Mouse (Mus musculus) embryonic facial prominence, embryonic 15.5 days (tissue): ENCODE measurements around the gene Clcn3. TPM values are rescaled to one million over a fixed set of nuclear protein-coding genes. Genes with fewer than 3 reads are reported as not detected.

Experiments
- ATAC-seq: fragments of 200-750 bp; cut with Nextera tagmentation; 2 replicates; pipeline ENCODE4 v1.8.0; 2017; ENCODE audit warnings: low read depth, moderate TSS enrichment; ENCODE audit not compliant: insufficient number of reproducible peaks, low FRiP score, low TSS enrichment
- H3K27ac ChIP-seq: fragments of 300-500 bp; sonication (generic); replicated peaks from 2 replicates; pipeline ENCODE4 v1.5.1; 2015; ENCODE audit warnings: mild to moderate bottlenecking, inconsistent platforms
- H3K27me3 ChIP-seq: fragments of 300-500 bp; sonication (generic); 2 replicates; pipeline ENCODE4 v1.6.1; 2015; ENCODE audit warnings: inconsistent platforms
- H3K36me3 ChIP-seq: fragments of 300-500 bp; sonication (generic); 2 replicates; pipeline ENCODE4 v1.6.1; 2015; ENCODE audit warnings: mild to moderate bottlenecking, inconsistent platforms
- H3K4me1 ChIP-seq: fragments of 300-500 bp; sonication (generic); 2 replicates; pipeline ENCODE4 v1.6.1; 2015; ENCODE audit warnings: inconsistent platforms
- H3K4me2 ChIP-seq: fragments of 300-500 bp; sonication (generic); replicated peaks from 2 replicates; pipeline ENCODE4 v1.6.1; 2015; ENCODE audit warnings: mild to moderate bottlenecking, inconsistent platforms
- H3K4me3 ChIP-seq: fragments of 300-500 bp; sonication (generic); replicated peaks from 2 replicates; pipeline ENCODE4 v1.5.1; 2015; ENCODE audit warnings: mild to moderate bottlenecking, inconsistent platforms
- H3K9ac ChIP-seq: fragments of 300-500 bp; sonication (generic); 2 replicates; pipeline ENCODE4 v1.6.1; 2015; ENCODE audit warnings: inconsistent platforms
- H3K9me3 ChIP-seq: fragments of 300-500 bp; sonication (generic); replicated peaks from 2 replicates; pipeline ENCODE4 v1.6.1; 2016; ENCODE audit warnings: inconsistent platforms
- WGBS: fragments of 180-500 bp; shearing (Covaris S2); methylation state at CpG from one replicate; pipeline ENCODE4 v1.1.7; 2015; 5-methylcytosine and 5-hydroxymethylcytosine counted together
- polyA plus RNA-seq: library from polyadenylated mRNA; unstranded; fragments of >200 nt; fragmentation: Nextera tagmentation; extraction: Ambion mirVana; gene quantifications from 2 replicates; pipeline ENCODE4 v1.2.1, GENCODE M21; 2015

The Clcn3 gene
- polyA plus RNA-seq, 1 experiment from 2014 or later = 17.3 TPM

- Histone ChIP-seq H3K9ac (no peak overlapping the region), H3K27me3 (no peaks in the 10 kb centered on the region), H3K4me2 (no peak overlapping the region), H3K4me1 (peaks cover 9% of the 10 kb centered on the region), H3K36me3 (no peaks in the 10 kb centered on the region), H3K27ac (no peak overlapping the region), H3K4me3 (no peak overlapping the region), H3K9me3 (no peaks in the 10 kb centered on the region)
- ATAC-seq = no peak
- WGBS = 85% methylated on average over 1 of the region's 1 CpGs
Observed at GRCm38 (mm10) chr8:60951757-60952156, 31.3 kb downstream of the Clcn3 start.

GRCm38 (mm10) chr8:60951271-60951670 is 31.8 kb downstream of the Clcn3 start:
- WGBS = 53% methylated on average over 4 of the region's 4 CpGs
- ATAC-seq = no peak

GRCm38 (mm10) chr8:60949859-60950258 is 33.2 kb downstream of the Clcn3 start:
- H3K9me3 ChIP-seq = no peaks in the 10 kb centered on the region
- no peak overlapping the region for H3K4me2 ChIP-seq
- no peak for ATAC-seq
- no peak overlapping the region for H3K9ac ChIP-seq
- no peaks in the 10 kb centered on the region for H3K36me3 ChIP-seq
- no peaks in the 10 kb centered on the region for H3K27me3 ChIP-seq
- peaks cover 9% of the 10 kb centered on the region for H3K4me1 ChIP-seq
- 74% methylated on average over 4 of the region's 4 CpGs for WGBS
- no peak overlapping the region for H3K4me3 ChIP-seq
- H3K27ac ChIP-seq = no peak overlapping the region

More at GRCm38 (mm10) chr8:60951271-60951670, 31.8 kb downstream of the Clcn3 start:
- Histone ChIP-seq H3K4me1 (peaks cover 9% of the 10 kb centered on the region), H3K36me3 (no peaks in the 10 kb centered on the region), H3K9ac (no peak overlapping the region), H3K27ac (no peak overlapping the region), H3K9me3 (no peaks in the 10 kb centered on the region), H3K4me3 (no peak overlapping the region), H3K27me3 (no peaks in the 10 kb centered on the region), H3K4me2 (no peak overlapping the region)

DNA sequence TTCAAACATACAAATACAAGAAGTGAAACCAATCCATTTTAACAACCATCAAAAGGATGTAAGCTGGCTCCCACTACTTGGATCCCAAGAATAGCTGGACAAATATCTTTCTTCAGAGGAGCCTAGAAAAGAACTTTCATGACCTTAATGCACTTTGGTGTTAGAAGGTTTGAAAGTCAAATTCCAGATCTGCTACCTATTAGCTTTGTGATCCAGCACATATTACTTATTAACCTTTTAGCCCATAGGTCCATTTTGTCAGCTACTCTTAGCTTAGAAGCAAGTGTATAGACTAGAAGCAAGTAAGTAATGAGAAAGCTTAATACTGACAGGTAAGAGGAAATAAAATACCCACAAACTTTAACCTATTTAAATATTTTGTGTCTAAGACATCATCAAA is 35.6 kb downstream of the Clcn3 start:
- Histone ChIP-seq H3K4me2 (no peak overlapping the region), H3K9ac (no peak overlapping the region), H3K4me1 (peaks cover 3% of the 10 kb centered on the region; the same call in 1 of the 2 replicates), H3K27me3 (no peaks in the 10 kb centered on the region), H3K27ac (no peak overlapping the region), H3K4me3 (no peak overlapping the region), H3K36me3 (no peaks in the 10 kb centered on the region), H3K9me3 (no peaks in the 10 kb centered on the region)
- no peak for ATAC-seq

- H3K27me3 ChIP-seq = no peaks in the 10 kb centered on the region
- no peaks in the 10 kb centered on the region for H3K9me3 ChIP-seq
- H3K4me3 ChIP-seq = no peak overlapping the region
- H3K27ac ChIP-seq = no peak overlapping the region
- H3K9ac ChIP-seq = no peak overlapping the region
- 98% methylated on average over 2 of the region's 2 CpGs for WGBS
- no peak for ATAC-seq
- no peaks in the 10 kb centered on the region for H3K36me3 ChIP-seq
- H3K4me2 ChIP-seq = no peak overlapping the region
- no peaks in the 10 kb centered on the region for H3K4me1 ChIP-seq
Observed at GRCm38 (mm10) chr8:60942867-60943266, 40.2 kb downstream of the Clcn3 start.

DNA sequence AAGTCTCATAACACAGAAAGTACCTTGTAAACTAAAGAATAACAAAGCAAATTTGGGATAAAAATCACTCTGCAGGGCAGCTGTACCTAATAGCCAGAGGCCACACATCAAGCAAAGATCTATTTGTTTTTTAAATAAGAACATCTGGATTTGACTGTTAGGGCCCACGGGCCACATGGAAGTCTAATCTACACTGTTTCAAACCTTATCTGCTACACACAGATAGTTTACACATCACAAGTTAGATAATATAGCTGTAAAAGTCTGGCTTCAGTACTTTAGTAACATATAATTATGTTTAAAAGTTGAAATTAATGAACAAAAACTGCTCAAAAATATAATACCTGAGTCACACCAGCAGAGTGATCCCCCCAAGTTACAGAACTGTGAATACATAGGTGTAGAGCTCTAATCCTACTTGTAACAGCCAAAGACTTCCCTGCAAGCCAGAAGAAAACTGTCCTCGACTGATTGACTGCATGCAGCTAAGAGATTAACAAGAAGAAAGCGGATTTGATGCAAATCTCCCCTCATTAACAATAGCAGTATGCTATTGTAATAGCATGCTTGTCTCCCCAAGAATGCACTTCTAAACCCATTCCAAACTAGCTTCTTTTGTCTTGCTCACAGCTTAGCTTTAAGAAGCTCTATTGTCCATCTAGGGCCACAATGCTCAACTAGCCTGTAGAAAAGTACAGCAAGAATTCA is 44.2 kb downstream of the Clcn3 start:
- Histone ChIP-seq H3K27me3 (no peaks in the 10 kb centered on the region), H3K9ac (no peak overlapping the region), H3K4me2 (no peak overlapping the region), H3K27ac (no peak overlapping the region), H3K9me3 (no peaks in the 10 kb centered on the region), H3K4me3 (no peak overlapping the region), H3K4me1 (no peaks in the 10 kb centered on the region), H3K36me3 (no peaks in the 10 kb centered on the region)
- ATAC-seq = no peak
- WGBS = 35% methylated on average over 3 of the region's 3 CpGs

DNA sequence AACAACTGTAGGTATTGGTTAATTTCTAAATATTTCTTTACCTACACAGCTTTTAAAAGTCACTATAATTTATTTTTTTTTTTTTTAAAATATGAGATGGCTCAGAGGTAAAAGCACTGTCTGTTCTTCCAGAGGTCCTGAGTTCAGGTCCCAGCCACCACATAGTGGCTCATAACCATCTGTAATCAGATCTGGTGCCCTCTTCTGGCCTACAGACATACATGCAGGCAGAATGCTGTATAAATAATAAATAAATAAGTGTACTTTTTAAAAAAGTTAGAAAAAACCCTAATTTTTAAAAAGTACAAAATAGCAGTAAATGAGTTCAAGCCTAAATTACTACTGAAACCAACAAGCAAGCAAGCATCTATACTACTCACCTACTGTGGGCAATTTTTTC is 49.5 kb downstream of the Clcn3 start:
- Histone ChIP-seq H3K4me2 (no peak overlapping the region), H3K27ac (no peak overlapping the region), H3K9me3 (no peaks in the 10 kb centered on the region), H3K36me3 (no peaks in the 10 kb centered on the region), H3K4me1 (no peaks in the 10 kb centered on the region), H3K4me3 (no peak overlapping the region), H3K9ac (no peak overlapping the region), H3K27me3 (no peaks in the 10 kb centered on the region)
- ATAC-seq = no peak

DNA sequence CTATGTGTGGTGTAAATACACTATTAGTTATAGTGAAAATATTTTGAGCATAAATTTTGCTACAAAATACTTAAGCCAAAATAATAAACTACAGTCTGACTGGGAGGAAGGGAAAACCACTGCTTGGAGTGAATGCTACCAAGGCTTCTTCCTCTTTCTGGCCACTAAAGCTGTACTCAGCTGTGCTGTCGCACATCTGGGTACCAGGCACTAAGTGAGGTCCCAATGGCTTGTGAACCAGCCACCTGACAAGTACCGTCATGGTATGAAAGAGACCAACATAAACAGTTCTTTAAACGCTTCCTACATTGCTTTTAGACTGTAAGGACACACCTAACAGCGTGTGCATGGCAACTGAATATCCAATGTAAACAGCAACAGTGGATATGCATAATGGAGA is 62.9 kb downstream of the Clcn3 start:
- no peak overlapping the region for H3K27ac ChIP-seq
- H3K9ac ChIP-seq = no peak overlapping the region
- 78% methylated on average over 4 of the region's 4 CpGs for WGBS
- ATAC-seq = no peak
- H3K9me3 ChIP-seq = no peaks in the 10 kb centered on the region
- H3K4me2 ChIP-seq = no peak overlapping the region
- 0 out of 2 replicates have a peak, but pooled peaks cover 3% of the 10 kb centered on the region for H3K36me3 ChIP-seq
- H3K4me1 ChIP-seq = no peaks in the 10 kb centered on the region
- H3K27me3 ChIP-seq = no peaks in the 10 kb centered on the region
- no peak overlapping the region for H3K4me3 ChIP-seq

- no peaks in the 10 kb centered on the region for H3K27me3 ChIP-seq
- 0 out of 2 replicates have a peak, but pooled peaks cover 3% of the 10 kb centered on the region for H3K36me3 ChIP-seq
- H3K9ac ChIP-seq = no peak overlapping the region
- no peak overlapping the region for H3K4me3 ChIP-seq
- H3K4me1 ChIP-seq = no peaks in the 10 kb centered on the region
- H3K27ac ChIP-seq = no peak overlapping the region
- H3K9me3 ChIP-seq = no peaks in the 10 kb centered on the region
- no peak overlapping the region for H3K4me2 ChIP-seq
- 74% methylated on average over 3 of the region's 3 CpGs for WGBS
- no peak for ATAC-seq
Observed at GRCm38 (mm10) chr8:60919069-60919468, 64.0 kb downstream of the Clcn3 start.

DNA sequence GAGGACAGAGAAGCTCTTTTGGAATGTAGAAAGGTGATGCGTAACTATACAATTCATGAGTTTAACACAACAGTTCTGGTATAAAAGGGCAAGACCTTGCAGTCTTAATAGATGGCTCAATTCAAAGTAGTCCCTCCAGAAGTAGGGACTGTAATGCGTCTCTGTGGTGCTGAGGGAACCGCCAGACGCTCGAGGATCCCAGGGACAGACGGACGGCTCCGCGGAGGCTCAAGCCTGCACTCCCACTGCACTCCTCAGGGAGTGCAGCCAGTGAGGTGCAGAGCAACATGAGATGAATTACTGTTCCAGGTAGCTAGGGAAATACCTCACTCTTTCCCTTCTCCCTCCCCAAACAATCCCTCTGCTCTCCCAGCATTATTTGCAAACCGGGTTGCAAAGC is 70.5 kb downstream of the Clcn3 start:
- H3K4me1 ChIP-seq = no peaks in the 10 kb centered on the region
- H3K4me3 ChIP-seq = no peak overlapping the region
- no peak for ATAC-seq
- no peaks in the 10 kb centered on the region for H3K9me3 ChIP-seq
- H3K36me3 ChIP-seq = peaks cover 9% of the 10 kb centered on the region; the same call in 1 of the 2 replicates
- H3K4me2 ChIP-seq = no peak overlapping the region
- 55% methylated on average over 10 of the region's 10 CpGs for WGBS
- no peaks in the 10 kb centered on the region for H3K27me3 ChIP-seq
- no peak overlapping the region for H3K27ac ChIP-seq
- no peak overlapping the region for H3K9ac ChIP-seq

DNA sequence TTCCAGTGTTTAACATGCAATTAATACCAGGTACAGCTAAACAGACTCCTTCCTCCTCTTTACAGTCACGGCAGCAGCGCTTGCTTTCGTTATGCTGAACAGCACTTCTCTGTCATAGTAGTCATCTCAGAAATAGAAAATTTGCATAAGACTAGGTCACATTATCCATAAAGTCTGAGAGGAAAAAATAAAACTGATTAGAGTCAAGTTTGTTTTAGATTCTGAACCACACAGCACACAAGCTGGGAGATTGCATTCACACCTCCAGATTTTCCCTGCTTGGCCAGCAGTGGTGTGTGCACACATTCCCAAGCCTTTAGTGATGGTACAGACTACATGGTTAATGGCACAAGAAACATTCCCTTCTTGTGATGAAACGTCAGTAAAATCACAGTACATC is 71.0 kb downstream of the Clcn3 start:
- H3K4me2 ChIP-seq = no peak overlapping the region
- no peaks in the 10 kb centered on the region for H3K9me3 ChIP-seq
- H3K4me3 ChIP-seq = no peak overlapping the region
- H3K9ac ChIP-seq = no peak overlapping the region
- no peaks in the 10 kb centered on the region for H3K4me1 ChIP-seq
- 72% methylated on average over 4 of the region's 4 CpGs for WGBS
- H3K27ac ChIP-seq = no peak overlapping the region
- no peak for ATAC-seq
- no peaks in the 10 kb centered on the region for H3K27me3 ChIP-seq
- H3K36me3 ChIP-seq = peaks cover 9% of the 10 kb centered on the region; the same call in 1 of the 2 replicates

DNA sequence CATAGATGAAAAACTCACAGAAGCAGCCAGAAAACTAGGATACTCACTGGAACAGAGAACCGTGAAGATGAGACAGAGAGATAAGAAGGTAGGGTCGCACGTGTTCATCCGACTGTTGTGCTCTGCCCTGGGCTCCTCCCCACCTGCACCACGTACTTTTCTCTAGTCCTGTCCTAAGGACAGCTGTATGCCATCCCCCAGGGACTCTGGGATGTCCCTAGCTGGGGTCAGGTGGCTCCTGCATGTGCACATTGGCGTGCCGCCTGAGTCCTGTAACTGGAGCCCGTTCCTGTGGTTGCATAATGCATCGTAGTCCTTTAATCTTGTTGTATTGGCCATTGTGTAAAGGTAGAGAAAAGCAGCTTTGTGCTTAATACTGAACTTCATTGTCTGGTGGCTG is 83.0 kb downstream of the Clcn3 start:
- ATAC-seq = peak; percentile 84
- 68% methylated on average over 9 of the region's 9 CpGs for WGBS
- H3K4me3 ChIP-seq = no peak overlapping the region
- H3K27me3 ChIP-seq = no peaks in the 10 kb centered on the region
- no peak overlapping the region; the same call in 1 of the 2 replicates for H3K27ac ChIP-seq
- 0 out of 2 replicates have a peak, but pooled peaks cover 8% of the 10 kb centered on the region for H3K36me3 ChIP-seq
- H3K9me3 ChIP-seq = no peaks in the 10 kb centered on the region
- H3K9ac ChIP-seq = no peak overlapping the region
- H3K4me1 ChIP-seq = no peaks in the 10 kb centered on the region
- no peak overlapping the region for H3K4me2 ChIP-seq
